Mouse (Mus musculus): ENCODE results near the gene Fam83g.

Fam83g gene

DNA sequence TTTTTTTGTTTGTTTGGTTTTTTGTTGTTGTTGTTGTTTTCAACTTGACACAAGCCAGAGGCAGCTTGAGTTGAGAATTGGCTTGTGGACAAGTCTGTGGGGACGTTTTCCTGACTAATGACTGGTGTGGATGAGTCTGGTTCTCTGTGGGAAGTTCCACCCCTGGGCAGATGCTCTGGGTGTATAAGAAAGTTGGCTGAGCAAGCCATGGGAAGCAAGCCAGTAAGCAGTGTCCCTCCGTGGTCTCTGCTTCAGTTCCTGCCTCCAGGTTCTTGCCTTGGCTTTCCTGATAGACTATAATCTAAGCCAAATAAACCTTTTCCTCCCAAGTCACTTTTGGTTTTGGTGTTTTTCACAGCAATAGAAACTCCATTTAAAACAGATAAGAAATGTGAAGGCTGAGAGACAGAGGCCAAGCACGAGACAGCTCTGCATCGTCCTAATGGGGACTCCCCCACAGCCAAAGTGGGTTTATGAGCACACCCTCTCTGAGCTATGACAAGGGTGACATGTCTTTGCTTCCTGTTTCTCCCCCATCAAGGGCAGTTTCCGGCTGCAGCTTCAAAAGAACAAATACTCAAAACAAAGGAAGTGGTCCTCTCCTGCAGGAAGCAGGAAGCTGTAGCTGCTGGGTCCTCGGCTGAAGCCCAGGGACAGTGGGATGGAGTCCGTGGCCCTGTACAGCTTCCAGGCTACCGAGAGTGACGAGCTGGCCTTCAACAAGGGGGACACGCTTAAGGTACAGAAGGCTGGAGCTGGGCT is 31.0 kb upstream of the Fam83g start, which contains the start of gene Grap:
Gene Grap, plus strand, starts transcription at position 580 of the 762 bp plus-strand sequence.
- DNase-seq = no peak

DNA sequence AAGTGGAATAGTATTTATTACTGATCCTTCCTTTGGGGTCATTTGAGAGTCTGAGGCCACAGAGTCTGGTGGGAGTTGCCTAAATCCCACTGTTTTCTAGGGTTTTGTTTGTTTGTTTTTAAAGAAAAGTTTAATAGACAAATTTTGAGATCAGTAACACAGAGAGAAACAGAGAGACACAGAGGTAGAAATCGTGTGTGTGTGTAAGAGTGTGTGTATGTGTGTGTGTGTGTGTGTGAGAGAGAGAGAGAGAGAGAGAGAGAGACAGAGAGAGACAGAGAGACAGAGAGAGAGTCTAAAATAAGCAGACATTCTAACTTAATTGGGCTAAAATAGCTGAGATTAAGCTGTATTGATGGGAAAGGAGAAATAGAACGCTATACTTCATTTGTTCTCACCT is 30.3 kb upstream of the Fam83g start:
- DNase-seq = no peak

DNA sequence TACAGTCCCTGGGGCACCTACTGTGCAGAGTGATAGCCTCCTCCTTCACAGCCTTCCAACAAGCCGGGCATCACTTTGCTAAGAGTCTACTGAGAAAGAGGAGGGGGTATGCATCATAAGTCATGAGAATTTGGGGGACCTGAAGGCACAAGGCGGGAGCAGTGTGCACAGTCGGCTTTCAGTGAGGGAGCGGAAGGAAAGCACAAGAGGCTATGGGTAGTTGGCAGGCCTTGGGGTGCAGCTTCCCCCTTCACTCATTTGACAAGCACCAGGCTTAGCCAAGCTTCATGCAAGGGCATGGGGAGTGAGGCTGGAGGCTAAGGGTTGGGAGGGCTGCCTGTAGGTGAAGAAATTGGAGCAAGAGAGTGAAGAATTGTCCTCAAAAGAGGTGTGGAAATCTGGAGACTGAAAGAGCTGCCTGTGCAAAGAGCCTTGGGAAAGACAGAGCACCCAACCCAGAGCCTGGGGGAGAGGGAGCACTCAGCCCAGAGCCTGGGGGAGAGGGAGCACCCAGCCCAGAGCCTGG is 29.0 kb upstream of the Fam83g start:
- no peak for DNase-seq

DNA sequence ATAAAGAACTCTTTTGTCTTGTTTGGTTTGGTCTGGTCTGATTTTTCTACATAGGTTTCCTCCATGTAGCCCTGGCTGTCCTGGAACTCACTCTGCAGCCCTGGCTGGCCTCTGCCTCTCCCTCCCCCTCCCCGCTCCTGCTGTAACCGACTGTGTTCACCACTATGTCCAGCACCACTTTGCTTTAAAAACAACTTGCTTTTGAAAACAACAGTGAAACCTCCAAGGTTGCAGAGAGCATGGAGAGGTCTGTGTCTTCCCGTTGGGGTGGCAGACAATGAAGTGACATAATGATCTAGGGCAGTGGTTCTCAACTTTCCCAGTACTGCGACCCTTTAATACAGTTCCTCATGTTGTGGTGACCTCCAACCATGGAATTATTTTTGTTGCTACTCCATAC is 28.2 kb upstream of the Fam83g start:
- DNase-seq = no peak

DNA sequence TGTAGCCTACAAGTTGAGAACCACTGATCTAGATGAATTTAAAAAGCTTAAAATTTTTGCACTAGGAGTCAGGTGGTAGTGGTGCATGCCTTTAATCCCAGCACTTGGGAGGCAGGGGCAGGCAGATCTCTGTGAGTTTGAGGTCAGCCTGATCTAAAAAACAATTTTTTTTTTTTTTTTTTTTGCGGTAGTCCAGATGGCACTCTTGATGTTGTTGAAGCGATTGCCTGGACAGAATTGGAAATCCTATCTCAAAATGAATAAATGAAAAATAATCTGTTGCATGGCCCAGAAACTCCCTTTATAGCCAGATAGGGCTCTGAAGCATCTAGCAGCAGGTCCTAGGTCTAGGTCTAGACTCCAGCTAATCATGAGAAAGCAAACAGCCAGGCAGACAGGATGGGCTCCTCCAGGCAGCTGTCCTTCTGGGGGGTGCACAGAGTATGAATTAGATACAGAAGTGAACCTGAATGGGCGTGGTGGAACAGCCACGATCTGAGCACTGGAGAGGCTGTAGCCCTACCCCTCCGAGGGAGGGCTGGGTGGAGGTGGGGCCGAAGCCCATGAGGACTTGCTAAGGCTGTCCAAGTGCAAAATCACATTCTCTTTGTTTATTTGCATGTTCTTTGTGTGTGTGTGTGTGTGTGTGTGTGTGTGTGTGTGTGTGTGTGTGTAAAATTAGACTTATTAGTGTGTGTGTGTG is 27.6 kb upstream of the Fam83g start:
- DNase-seq = no peak

GRCm38 (mm10) chr11:61657432-61657831 is 26.5 kb upstream of the Fam83g start:
- no peak for DNase-seq

DNA sequence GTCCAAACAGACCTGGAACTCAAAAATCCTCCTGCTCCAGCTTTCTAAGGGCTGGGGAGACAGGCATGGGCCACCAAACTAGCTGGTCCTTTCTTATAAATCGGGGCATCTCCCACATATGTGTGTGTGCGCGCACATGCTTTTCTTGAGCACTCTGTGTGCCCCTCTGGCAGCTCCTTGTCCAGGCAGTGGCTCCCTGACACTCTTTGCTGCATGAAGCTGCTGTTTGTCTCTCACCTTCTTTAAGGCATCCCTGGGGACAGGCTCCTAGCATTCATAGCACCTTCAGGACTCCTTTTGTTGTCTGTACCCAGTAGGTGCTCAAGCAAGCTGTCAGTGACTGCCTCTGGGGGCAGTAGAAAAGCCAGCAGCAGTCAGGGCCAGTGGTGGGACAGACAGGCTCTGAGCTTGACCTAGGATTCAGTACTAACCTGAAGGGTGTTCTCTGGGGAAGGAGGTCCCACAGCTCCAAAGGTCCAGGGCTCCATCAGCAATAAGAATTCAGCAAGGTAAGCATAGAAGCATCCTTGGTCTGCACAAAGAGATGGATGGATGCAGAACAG is 25.4 kb upstream of the Fam83g start:
- DNase-seq = no peak

DNA sequence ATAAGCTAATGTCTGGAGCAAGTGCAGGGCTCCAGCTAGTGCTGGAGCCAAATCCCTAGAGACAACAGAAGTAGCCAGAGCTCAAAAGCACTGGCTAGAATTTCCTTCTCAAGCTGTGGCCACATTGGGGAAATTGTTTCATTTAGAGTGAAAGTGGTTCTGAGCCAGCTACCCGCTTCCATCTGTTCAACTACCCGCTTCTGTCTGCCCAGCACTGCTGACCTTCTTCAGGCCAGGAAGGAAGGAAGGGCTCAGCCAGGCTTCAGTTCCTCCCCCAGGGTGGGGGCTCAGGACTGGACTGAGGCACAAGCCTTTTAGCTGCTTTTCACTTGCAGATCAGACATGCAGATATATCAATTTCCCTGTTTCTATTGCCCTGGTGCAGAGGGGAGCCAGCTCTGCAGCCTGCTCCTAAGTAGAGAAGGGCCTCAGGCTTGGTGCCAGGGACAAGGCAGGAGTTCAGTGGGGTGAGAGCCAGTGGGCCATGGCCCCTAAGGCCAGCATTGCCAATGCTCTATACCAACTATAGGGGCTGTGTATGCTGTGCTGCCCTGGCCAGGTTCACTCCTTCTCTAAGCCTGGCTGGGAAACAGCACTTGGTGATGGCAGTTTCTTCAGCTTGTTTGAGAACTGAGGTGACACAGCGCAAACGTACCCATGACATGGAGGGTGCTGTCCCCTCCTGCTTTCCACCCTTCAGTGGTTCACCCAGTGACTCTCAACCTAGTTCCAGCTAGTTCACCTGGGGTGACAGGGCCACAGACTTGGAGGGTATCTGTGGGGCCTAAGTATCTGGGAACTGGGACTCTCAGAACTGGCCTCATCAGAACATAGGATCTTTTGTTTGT is 24.7 kb upstream of the Fam83g start:
- peak; percentile 57 to 69 for DNase-seq

GRCm38 (mm10) chr11:61660001-61660400 is 23.9 kb upstream of the Fam83g start:
- peak in 1 of 2 experiments; percentile 49 for DNase-seq

- peak; percentile 50 to 57 for DNase-seq
These were observed 23.0 kb upstream of the Fam83g start for GRCm38 (mm10) chr11:61660806-61661392.

- DNase-seq = no peak
These were observed 21.7 kb upstream of the Fam83g start for GRCm38 (mm10) chr11:61662189-61662588.

DNA sequence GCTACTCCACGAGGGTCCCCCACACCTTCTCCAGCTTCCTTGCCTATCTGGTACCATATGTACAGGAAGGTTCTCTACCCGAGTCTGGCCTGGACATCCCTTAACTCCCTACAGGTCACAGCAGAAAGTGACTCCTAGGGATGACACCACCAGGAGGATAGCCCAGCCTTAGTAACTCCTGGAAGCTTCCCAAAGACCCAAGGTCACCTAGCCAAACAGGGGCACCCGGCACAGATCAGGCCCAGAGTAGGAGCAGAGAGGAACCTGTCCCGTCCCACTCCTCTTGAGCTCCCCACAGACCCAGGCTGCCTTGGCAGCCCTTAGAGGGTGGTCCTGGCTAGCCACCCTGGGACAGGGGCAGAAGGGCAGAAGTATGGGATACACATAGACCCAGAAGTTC is 18.5 kb upstream of the Fam83g start:
- DNase-seq = no peak

GRCm38 (mm10) chr11:61665991-61666799 is 17.7 kb upstream of the Fam83g start:
- peak; percentile 88 for DNase-seq

GRCm38 (mm10) chr11:61667248-61667647 is 16.6 kb upstream of the Fam83g start:
- DNase-seq = no peak

GRCm38 (mm10) chr11:61667782-61668181 is 16.1 kb upstream of the Fam83g start:
- DNase-seq = no peak

DNA sequence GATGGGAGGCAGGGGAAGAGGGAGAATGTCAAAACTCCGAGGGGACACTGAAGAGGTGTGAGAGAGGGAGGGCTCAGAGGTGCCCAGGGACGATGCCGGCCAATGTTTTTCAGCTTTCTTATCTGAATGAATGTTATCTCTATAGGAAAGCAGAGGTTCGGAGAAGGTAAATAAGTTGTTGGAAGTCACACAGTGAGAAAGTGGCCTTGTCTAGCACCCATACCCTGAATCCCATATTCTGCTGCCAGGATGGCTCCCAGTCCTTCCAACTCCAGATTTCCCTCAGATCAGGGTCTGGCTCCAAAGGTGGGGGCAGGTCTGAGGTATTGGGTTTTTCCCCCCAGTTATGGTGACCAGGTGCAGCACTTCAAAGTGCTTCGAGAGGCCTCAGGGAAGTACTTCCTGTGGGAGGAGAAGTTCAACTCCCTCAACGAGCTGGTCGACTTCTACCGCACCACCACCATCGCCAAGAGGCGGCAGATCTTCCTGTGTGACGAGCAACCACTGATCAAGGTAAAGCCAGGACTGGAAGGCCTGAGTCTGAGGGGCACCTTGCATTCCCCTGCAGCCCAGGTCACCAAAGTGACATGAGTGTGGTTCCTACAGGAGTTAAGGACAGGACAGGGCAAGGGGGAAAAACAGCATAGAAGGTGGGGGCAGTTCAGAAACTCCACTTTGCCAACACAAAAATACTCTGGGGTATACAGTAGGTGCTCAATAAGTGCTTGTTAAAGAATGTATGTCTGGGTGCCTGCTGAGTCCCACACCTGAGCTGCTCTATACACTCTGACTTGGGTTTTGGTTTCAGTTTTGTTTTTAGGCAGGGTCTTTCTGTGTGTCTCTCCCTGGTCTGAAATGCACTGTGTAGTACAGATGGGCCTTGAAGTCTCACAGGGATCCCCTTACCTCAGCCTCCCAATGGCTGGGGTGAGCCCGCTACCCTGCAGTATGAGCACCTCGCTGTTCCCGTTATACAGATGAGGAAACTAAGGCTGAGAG is 14.1 kb upstream of the Fam83g start:
- DNase-seq = no peak

DNA sequence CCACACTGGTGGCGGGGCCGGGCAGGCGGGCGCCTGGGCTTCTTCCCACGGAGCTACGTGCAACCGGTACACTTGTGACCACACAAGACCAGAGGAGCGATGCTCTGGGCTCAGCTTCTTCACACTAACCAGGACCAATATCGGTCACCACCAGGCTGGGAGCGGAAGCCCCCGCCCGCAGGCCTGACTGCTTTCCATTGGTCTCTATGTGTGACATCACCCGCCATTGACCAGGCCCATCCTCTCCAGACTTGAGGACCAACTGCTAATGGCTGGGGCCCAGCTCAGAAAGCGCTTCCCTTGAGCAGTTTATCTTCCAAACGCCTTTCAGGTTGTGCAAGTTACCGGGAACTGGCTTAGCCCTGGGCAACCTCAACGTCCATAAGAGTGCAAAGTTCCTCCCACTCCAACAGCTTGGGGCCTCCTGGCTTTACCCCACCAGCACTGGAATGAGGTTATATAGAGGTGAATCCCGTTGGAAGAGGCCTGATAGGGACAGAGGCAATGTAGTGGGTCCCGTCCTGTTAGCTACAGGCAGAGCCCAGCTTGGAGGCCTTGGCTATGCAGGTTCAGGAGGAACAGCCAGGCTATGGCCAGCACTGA is 12.0 kb upstream of the Fam83g start:
- DNase-seq = no peak

GRCm38 (mm10) chr11:61673686-61674085 is 10.2 kb upstream of the Fam83g start:
- peak; percentile 77 to 87 for DNase-seq

DNA sequence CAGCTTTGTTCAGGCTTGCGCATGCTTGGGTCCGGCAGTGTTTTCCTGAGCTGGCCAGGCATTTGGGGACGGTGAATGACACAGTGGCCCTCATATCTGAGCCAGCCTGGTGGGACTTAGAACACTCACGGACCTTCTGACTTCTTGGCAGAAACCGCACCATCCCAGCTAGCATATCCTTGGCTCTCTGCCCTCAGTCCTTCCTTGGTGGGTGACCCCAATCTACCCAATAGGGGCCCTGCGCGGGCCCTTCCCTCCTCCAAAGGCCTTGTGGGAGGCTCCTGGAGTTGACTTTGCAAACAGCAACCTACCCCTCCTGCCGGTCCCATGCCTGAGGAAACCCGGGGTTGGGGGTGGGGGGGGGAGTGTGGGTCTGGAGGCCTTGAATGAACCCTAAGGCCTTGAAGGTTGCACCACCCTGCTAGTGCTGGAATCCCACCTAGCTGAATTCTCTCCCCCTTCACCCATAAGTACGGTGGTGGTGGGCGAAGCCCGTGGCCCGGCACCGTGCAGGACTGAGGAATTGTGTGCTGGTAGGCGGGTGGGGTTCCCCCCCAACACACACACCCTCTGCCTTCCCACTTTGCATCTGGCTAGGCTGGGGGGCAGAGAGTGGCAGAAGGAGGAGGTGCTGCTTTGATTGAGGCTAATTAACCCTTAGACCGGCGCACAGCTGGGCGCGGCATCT is 9.6 kb upstream of the Fam83g start:
- peak; percentile 45 to 47 for DNase-seq

Data from cerebellum, postnatal 10 days (tissue).